Comparison of ENCODE assay signal across 22 mouse cellular contexts in genomic region chr3:105281686-105282085, GRCm38 (mm10).
DNase-seq lines count a peak whose midpoint lies in the region; ATAC-seq and TF ChIP-seq lines count a peak whose summit lies in the region.
"Had no signal": no experiment of that assay in that cellular context is flagged by ENCODE, and none has a peak within 500 bp of the region (broad histone marks: within the 10 kb centered on the region; RNA-seq: fewer than 3 reads in every experiment).

No protein-coding gene starts in this region.

- DNase-seq in forebrain, postnatal 0 days, result peak; percentile 4
- no peak for DNase-seq in forebrain, embryonic 11.5 days (ENCODE audit: low spot score)
- peak; percentile 7 to 30 for DNase-seq in left cerebral cortex, adult 18-20 months (ENCODE audit: low spot score in 2 of 2)
- DNase-seq in left cerebral cortex, postnatal 10 days (ENCODE audit: extremely low spot score in 1 of 2, low spot score in 2 of 2), result no peak
- DNase-seq in brain, embryonic 14.5 days (ENCODE audit: low read depth), result peak; percentile 31
- peak; percentile 11 to 41 for DNase-seq in right cerebral cortex, postnatal 36 days (ENCODE audit: low spot score in 2 of 2)
- DNase-seq: adrenal gland, postnatal 14 days; gastrocnemius, postnatal 14 days; heart, adult 18-20 months; heart, postnatal 4 days; kidney, postnatal 36 days; lung, adult 18-20 months; thymus, postnatal 25 days had no signal

- H3K27ac ChIP-seq in forebrain, postnatal 0 days (ENCODE audit: low read depth, low read length), result no peak overlapping the region
- H3K27ac ChIP-seq in forebrain, embryonic 11.5 days (ENCODE audit: low read depth, low read length), result no peak overlapping the region
- H3K27ac ChIP-seq: forebrain, embryonic 15.5 days; heart, embryonic 13.5 days; hindbrain, embryonic 15.5 days had no signal

- no peak overlapping the region for H3K9ac ChIP-seq in forebrain, postnatal 0 days
- no peak overlapping the region for H3K9ac ChIP-seq in forebrain, embryonic 11.5 days (ENCODE audit: low read length)
- H3K9ac ChIP-seq: forebrain, embryonic 15.5 days; heart, embryonic 13.5 days; hindbrain, embryonic 15.5 days had no signal

- ATAC-seq in forebrain, postnatal 0 days, result no peak
- no peak for ATAC-seq in forebrain, embryonic 11.5 days (replicated peaks; ENCODE audit: low FRiP score)
- no peak for ATAC-seq in megakaryocyte-erythroid progenitor cell, adult 5-6 weeks (replicated peaks; ENCODE audit: low FRiP score, low TSS enrichment, poor library complexity, severe bottlenecking)
- ATAC-seq: activated CD4-positive, CD25-positive, alpha-beta regulatory T cell, adult 4 months; CD4-positive, CD25-positive, alpha-beta regulatory T cell, adult 4 months; forebrain, embryonic 15.5 days; intestine, embryonic 16.5 days; midbrain, embryonic 16.5 days had no signal

- H3K4me3 ChIP-seq in forebrain, postnatal 0 days (ENCODE audit: low read depth, low read length), result no peak overlapping the region
- no peak overlapping the region for H3K4me3 ChIP-seq in forebrain, embryonic 11.5 days (ENCODE audit: low read depth, low read length)
- H3K4me3 ChIP-seq: forebrain, embryonic 15.5 days; heart, embryonic 13.5 days; hindbrain, embryonic 15.5 days had no signal

- intact Hi-C loops in left cerebral cortex, postnatal 10 days (cut with DNase I), result no loop called here

- no peaks in the 10 kb centered on the region for H3K4me1 ChIP-seq in forebrain, postnatal 0 days (ENCODE audit: insufficient read depth)
- no peaks in the 10 kb centered on the region for H3K4me1 ChIP-seq in forebrain, embryonic 11.5 days (replicated peaks; ENCODE audit: control insufficient read depth, insufficient read depth, low read length)
- H3K4me1 ChIP-seq: forebrain, embryonic 15.5 days; heart, embryonic 13.5 days; hindbrain, embryonic 15.5 days had no signal

- no peak for TF ChIP-seq CTCF in forebrain, postnatal 0 days (IDR thresholded peaks at IDR 0.05; ENCODE audit: low read depth)
- TF ChIP-seq CTCF in brain, embryonic 14.5 days (IDR thresholded peaks at IDR 0.05; ENCODE audit: borderline replicate concordance, extremely low read depth, insufficient read depth, insufficient read length), result no peak

- TF ChIP-seq POLR2A in brain, embryonic 14.5 days (IDR thresholded peaks at IDR 0.05; ENCODE audit: borderline replicate concordance, extremely low read depth, insufficient read depth, insufficient read length, poor library complexity, severe bottlenecking), result no peak

- H3K9me3 ChIP-seq in forebrain, postnatal 0 days (ENCODE audit: low read length), result no peaks in the 10 kb centered on the region
- H3K9me3 ChIP-seq in forebrain, embryonic 11.5 days (ENCODE audit: control insufficient read depth, low read length), result no peaks in the 10 kb centered on the region
- H3K9me3 ChIP-seq: forebrain, embryonic 15.5 days; heart, embryonic 13.5 days; hindbrain, embryonic 15.5 days had no signal

- H3K36me3 ChIP-seq in forebrain, postnatal 0 days (ENCODE audit: insufficient read depth), result no peaks in the 10 kb centered on the region
- H3K36me3 ChIP-seq in forebrain, embryonic 11.5 days (ENCODE audit: control insufficient read depth, insufficient read depth, low read length), result no peaks in the 10 kb centered on the region
- H3K36me3 ChIP-seq: forebrain, embryonic 15.5 days; heart, embryonic 13.5 days; hindbrain, embryonic 15.5 days had no signal

- 62% methylated on average over 3 of the region's 3 CpGs for WGBS in forebrain, postnatal 0 days
- 88% methylated on average over 3 of the region's 3 CpGs for WGBS in forebrain, embryonic 11.5 days

- H3K27me3 ChIP-seq in forebrain, postnatal 0 days (ENCODE audit: insufficient read depth, low read length), result no peaks in the 10 kb centered on the region
- no peaks in the 10 kb centered on the region for H3K27me3 ChIP-seq in forebrain, embryonic 11.5 days (ENCODE audit: control insufficient read depth, insufficient read depth, low read length)
- H3K27me3 ChIP-seq: forebrain, embryonic 15.5 days; heart, embryonic 13.5 days; hindbrain, embryonic 15.5 days had no signal

- H3K4me2 ChIP-seq in forebrain, postnatal 0 days (ENCODE audit: low read depth), result no peak overlapping the region
- no peak overlapping the region for H3K4me2 ChIP-seq in forebrain, embryonic 11.5 days (ENCODE audit: low read depth, low read length, severe bottlenecking)
- H3K4me2 ChIP-seq: forebrain, embryonic 15.5 days; heart, embryonic 13.5 days; hindbrain, embryonic 15.5 days; liver, embryonic 11.5 days had no signal

Comparison
In these comparisons a context has a peak if more than half of its experiments do, and no peak if none do; other contexts are left out.
1. DNase-seq: peak in forebrain, postnatal 0 days (single experiment), left cerebral cortex, adult 18-20 months (2 of 2), brain, embryonic 14.5 days (single experiment) and right cerebral cortex, postnatal 36 days (2 of 2); none in forebrain, embryonic 11.5 days (single experiment) and left cerebral cortex, postnatal 10 days (0 of 2).